Mouse (Mus musculus) limb, embryonic 14.5 days (tissue): ENCODE results near the gene Usp53. TPM values are rescaled to one million over a fixed set of nuclear protein-coding genes. Genes with fewer than 3 reads are reported as not detected.

Experiments
- ATAC-seq: fragments of 200-750 bp; cut with Nextera tagmentation; 2 replicates; pipeline ENCODE4 v1.8.0; 2017; ENCODE audit warnings: low read depth, moderate number of reproducible peaks, moderate TSS enrichment; ENCODE audit not compliant: low FRiP score
- DNase-seq: peaks from one replicate; pipeline ENCODE4 v3.0.0-alpha.2; 2015; ENCODE audit warnings: low spot score
- H3K27ac ChIP-seq: fragments of 300-500 bp; sonication (generic); replicated peaks from 2 replicates; pipeline ENCODE4 v1.5.1; 2014; ENCODE audit warnings: low read depth, mild to moderate bottlenecking, low read length, moderate library complexity, mixed read lengths
- H3K27me3 ChIP-seq: fragments of 300-500 bp; sonication (generic); 2 replicates; pipeline ENCODE4 v1.6.1; 2014; ENCODE audit warnings: low read length, mixed read lengths; ENCODE audit not compliant: control insufficient read depth, insufficient read depth
- H3K36me3 ChIP-seq: fragments of 300-500 bp; sonication (generic); 2 replicates; pipeline ENCODE4 v1.6.1; 2014; ENCODE audit warnings: mild to moderate bottlenecking, low read length, moderate library complexity, mixed read lengths; ENCODE audit not compliant: control insufficient read depth, insufficient read depth
- H3K4me1 ChIP-seq: fragments of 300-500 bp; sonication (generic); 2 replicates; pipeline ENCODE4 v1.6.1; 2014; ENCODE audit warnings: antibody characterized with exemption, low read length, mixed read lengths; ENCODE audit not compliant: control insufficient read depth, insufficient read depth
- H3K4me2 ChIP-seq: fragments of 300-500 bp; sonication (generic); replicated peaks from 2 replicates; pipeline ENCODE4 v1.6.1; 2014; ENCODE audit warnings: low read depth, mild to moderate bottlenecking, low read length, moderate library complexity; ENCODE audit not compliant: severe bottlenecking
- H3K4me3 ChIP-seq: fragments of 300-500 bp; sonication (generic); replicated peaks from 2 replicates; pipeline ENCODE4 v1.5.1; 2014; ENCODE audit warnings: low read length
- H3K9ac ChIP-seq: fragments of 300-500 bp; sonication (generic); 2 replicates; pipeline ENCODE4 v1.6.1; 2014; ENCODE audit warnings: mild to moderate bottlenecking, low read depth, low read length, moderate library complexity; ENCODE audit not compliant: severe bottlenecking
- H3K9me3 ChIP-seq: fragments of 300-500 bp; sonication (generic); 2 replicates; pipeline ENCODE4 v1.6.1; 2016; ENCODE audit warnings: low read length; ENCODE audit not compliant: control insufficient read depth
- POLR2A ChIP-seq: fragments of 200-500 bp; IDR thresholded peaks from 2 replicates; pipeline ENCODE4 v1.8.0; 2012; ENCODE audit warnings: inconsistent platforms, mild to moderate bottlenecking, moderate library complexity, borderline replicate concordance; ENCODE audit not compliant: insufficient read depth, insufficient read length; ENCODE audit errors: extremely low read depth
- WGBS: fragments of 180-500 bp; shearing (Covaris S2); extraction: QIAGEN DNeasy Blood & Tissue Kit; methylation state at CpG from one replicate; pipeline ENCODE4 v1.1.7; 2014; 5-methylcytosine and 5-hydroxymethylcytosine counted together
- polyA plus RNA-seq, 2 experiments: library from polyadenylated mRNA; depleted of rRNA in 1 of 2; stranded (reverse) in 1 of 2; unstranded in 1 of 2; fragments of >200 nt; fragmentation: Nextera tagmentation in 1 of 2; extraction: Ambion mirVana in 1 of 2; gene quantifications; 2 replicates each; pipeline versions ENCODE4 v1.2.1 to v1.2.3; 2012 to 2014

Gene Usp53
- polyA plus RNA-seq, 2 experiments = 2.8 to 8.1 TPM

DNA sequence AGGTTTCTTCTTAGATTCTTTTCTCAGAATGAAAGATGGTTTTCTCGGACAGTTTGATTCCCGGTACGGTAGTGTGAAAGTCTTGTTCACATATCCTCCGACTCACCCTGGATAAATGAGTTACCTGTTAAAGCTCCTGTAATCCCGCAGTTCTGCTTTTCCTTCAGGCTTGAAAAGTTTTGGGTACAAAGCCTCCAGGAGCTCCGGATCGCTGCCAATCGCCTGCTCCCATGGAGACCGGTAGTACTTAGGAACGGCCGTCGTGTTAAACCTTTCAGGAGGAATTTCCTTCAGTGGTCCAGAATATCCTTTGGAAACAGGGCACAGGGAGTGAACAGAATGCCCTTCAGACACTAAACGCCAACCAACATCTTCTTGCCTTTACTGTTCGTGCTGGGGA lies 29.2 kb upstream of the Usp53 start:
- H3K9me3 ChIP-seq = no peaks in the 10 kb centered on the region
- no peaks in the 10 kb centered on the region for H3K36me3 ChIP-seq
- TF ChIP-seq POLR2A = no peak
- no peaks in the 10 kb centered on the region for H3K4me1 ChIP-seq
- ATAC-seq (no peak), DNase-seq (no peak)
- no peak overlapping the region for H3K4me3 ChIP-seq
- no peak overlapping the region for H3K4me2 ChIP-seq
- no peak overlapping the region for H3K9ac ChIP-seq
- 90% methylated on average over 14 of the region's 14 CpGs for WGBS
- H3K27me3 ChIP-seq = no peaks in the 10 kb centered on the region
- H3K27ac ChIP-seq = no peak overlapping the region

DNA sequence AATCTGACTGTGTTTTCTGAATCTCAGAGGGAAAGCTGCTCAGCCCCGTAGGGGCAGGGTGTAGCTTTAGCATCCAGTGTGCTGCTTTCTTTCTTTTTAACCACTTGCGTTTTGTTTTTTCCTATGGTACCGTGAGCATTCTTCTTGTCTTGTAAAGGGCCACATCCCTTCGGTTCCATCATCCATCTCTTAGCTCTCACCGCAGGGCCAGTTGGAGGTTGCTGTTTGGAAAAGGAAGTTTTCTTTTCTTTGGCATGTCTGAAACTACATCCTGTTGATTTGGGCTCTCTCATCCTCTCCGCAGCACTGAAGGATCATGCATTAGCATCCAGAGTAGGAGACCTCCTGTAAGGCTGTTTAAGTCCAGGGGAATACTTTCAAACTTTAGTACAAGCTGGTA lies 25.1 kb upstream of the Usp53 start:
- H3K4me3 ChIP-seq = no peak overlapping the region
- WGBS = 67% methylated on average over 6 of the region's 6 CpGs
- no peak overlapping the region for H3K27ac ChIP-seq
- no peak overlapping the region for H3K4me2 ChIP-seq
- no peak overlapping the region for H3K9ac ChIP-seq
- no peak for TF ChIP-seq POLR2A
- DNase-seq (no peak), ATAC-seq (no peak)
- H3K9me3 ChIP-seq = no peaks in the 10 kb centered on the region
- H3K4me1 ChIP-seq = no peaks in the 10 kb centered on the region
- no peaks in the 10 kb centered on the region for H3K36me3 ChIP-seq
- H3K27me3 ChIP-seq = no peaks in the 10 kb centered on the region

DNA sequence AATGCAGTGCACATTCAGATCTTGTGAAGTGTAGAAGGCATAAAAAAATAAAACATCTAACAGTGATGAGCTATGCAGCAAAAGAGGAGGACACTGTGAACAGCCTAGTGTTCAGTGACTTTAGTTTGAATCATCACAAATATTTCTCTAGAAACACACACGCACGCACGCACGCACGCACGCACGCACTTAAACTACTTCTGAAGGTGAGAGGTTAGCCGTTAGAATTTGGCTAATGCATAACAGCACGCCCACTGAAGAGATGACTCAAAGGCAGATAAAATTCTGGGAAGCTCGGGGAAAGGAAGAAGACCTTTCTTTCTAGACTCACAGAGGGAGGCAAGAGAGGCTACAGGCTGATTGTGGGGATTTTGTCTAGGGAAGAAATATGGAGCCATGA lies 23.1 kb upstream of the Usp53 start:
- WGBS = 86% methylated on average over 10 of the region's 10 CpGs
- H3K4me3 ChIP-seq = no peak overlapping the region
- H3K27ac ChIP-seq = no peak overlapping the region
- TF ChIP-seq POLR2A = no peak
- no peaks in the 10 kb centered on the region for H3K4me1 ChIP-seq
- no peaks in the 10 kb centered on the region for H3K9me3 ChIP-seq
- no peaks in the 10 kb centered on the region for H3K27me3 ChIP-seq
- no peak overlapping the region for H3K9ac ChIP-seq
- no peak for DNase-seq
- no peak overlapping the region for H3K4me2 ChIP-seq
- no peaks in the 10 kb centered on the region for H3K36me3 ChIP-seq
- ATAC-seq = no peak

DNA sequence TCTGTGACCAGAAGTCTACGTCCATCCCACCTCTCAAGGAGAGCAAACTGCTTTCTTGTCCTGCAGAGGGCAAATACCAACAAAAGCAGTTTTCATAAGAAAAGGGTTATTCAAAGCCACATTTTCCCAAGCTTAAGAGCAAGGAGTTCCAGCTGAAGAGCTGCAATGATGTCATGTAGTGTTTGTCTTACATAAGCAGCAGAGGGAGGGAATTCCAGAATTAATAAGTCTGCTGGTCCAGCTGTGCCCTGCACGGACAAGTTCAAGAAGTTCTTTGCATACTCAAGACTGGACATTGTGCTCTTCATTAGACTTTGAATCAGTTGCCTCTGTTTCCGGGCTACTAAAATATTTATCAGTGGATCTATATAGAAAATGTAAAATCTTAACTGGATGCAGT lies 16.7 kb upstream of the Usp53 start:
- no peak for ATAC-seq
- Histone ChIP-seq H3K9ac (no peak overlapping the region), H3K27me3 (no peaks in the 10 kb centered on the region), H3K27ac (no peak overlapping the region), H3K9me3 (no peaks in the 10 kb centered on the region), H3K36me3 (no peaks in the 10 kb centered on the region), H3K4me1 (no peaks in the 10 kb centered on the region), H3K4me3 (no peak overlapping the region), H3K4me2 (no peak overlapping the region)
- WGBS = 72% methylated on average over 3 of the region's 3 CpGs
- DNase-seq = no peak
- no peak for TF ChIP-seq POLR2A

DNA sequence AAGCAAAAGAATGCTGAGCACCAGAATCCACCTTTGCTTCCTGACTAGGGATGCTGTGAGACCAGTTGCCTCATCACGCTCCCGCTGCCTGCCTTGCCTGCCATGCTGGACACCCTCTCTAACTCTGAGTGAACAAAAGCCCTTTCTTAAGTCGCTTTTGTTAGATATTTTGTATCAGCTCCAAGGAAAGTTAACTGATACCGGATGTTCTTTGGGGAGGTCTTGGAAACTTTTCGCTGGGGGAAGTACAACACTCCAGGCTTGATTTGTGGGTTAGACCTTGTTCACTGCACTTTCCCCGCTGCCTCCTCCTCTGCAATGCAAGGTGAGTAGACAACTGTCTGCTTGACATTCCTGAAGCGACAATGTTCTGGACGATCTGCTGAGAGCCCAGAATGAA lies 14.2 kb upstream of the Usp53 start:
- H3K4me1 ChIP-seq = no peaks in the 10 kb centered on the region
- TF ChIP-seq POLR2A = no peak
- H3K27me3 ChIP-seq = no peaks in the 10 kb centered on the region
- no peak overlapping the region for H3K9ac ChIP-seq
- no peak overlapping the region for H3K27ac ChIP-seq
- H3K36me3 ChIP-seq = no peaks in the 10 kb centered on the region
- ATAC-seq (no peak), DNase-seq (no peak)
- no peak overlapping the region for H3K4me2 ChIP-seq
- 85% methylated on average over 8 of the region's 8 CpGs for WGBS
- H3K4me3 ChIP-seq = no peak overlapping the region
- H3K9me3 ChIP-seq = no peaks in the 10 kb centered on the region

DNA sequence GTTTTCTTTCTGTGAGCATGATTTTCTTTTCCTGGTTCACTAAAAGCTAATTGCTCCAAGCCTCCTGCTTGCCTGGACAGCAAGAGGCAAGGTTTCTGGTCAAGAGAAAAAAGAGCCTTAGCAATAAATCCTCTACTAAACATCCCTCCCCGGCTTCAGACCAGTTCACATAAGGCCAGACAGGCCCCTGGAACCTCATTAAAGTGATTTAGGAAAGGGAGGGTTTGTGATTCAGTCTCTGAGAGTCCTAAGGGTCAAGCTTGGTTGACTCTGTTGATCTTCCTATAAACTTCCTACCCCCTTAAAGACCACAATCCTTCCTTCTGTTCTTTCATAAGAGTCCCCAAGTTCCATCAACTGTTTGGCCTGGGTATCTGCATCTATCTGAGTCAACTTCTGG lies 12.7 kb upstream of the Usp53 start:
- ATAC-seq = no peak
- H3K9me3 ChIP-seq = no peaks in the 10 kb centered on the region
- no peak overlapping the region for H3K27ac ChIP-seq
- H3K4me3 ChIP-seq = no peak overlapping the region
- 18% methylated on average over 1 of the region's 1 CpGs for WGBS
- TF ChIP-seq POLR2A = no peak
- H3K36me3 ChIP-seq = no peaks in the 10 kb centered on the region
- no peak for DNase-seq
- no peaks in the 10 kb centered on the region for H3K4me1 ChIP-seq
- no peak overlapping the region for H3K9ac ChIP-seq
- H3K4me2 ChIP-seq = no peak overlapping the region
- H3K27me3 ChIP-seq = no peaks in the 10 kb centered on the region
